Mouse (Mus musculus): ENCODE results near the gene Cubn. TPM values are rescaled to one million over a fixed set of nuclear protein-coding genes. Genes with fewer than 3 reads are reported as not detected.

Cubn gene
- polyA plus RNA-seq, 1 experiment from 2014 or later = 0.40 TPM

DNA sequence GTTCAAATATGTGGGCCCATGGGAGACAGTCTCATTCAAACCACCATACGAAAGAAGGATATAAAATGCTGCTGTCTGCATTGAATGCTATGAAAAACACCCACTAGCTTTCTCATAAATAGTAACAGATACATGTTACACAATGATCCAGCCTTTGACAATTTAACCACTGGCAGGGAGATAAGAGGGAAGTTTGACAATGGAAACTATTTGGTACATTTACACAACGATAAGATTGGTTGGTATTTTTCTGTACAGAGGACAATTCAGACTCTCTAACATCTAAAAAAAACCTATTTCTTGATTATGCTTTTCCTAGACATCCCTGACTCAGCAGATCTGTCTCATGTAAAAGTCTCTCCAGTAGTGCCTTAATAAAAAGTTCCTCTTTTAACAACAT is 4.5 kb upstream of the Cubn start:
- Histone ChIP-seq H3K4me2 (ENCODE audit: low read length) (no peak overlapping the region), H3K4me3 (ENCODE audit: low read length) (no peak overlapping the region), H3K27me3 (replicated peaks; ENCODE audit: control insufficient read depth, insufficient read depth, low read length) (no peaks in the 10 kb centered on the region), H3K36me3 (ENCODE audit: control insufficient read depth, insufficient read depth, low read length) (no peaks in the 10 kb centered on the region), H3K27ac (ENCODE audit: low read depth, low read length) (no peak overlapping the region), H3K9me3 (ENCODE audit: control insufficient read depth, low read length) (no peaks in the 10 kb centered on the region), H3K4me1 (ENCODE audit: control insufficient read depth, insufficient read depth, low read depth, low read length) (no peaks in the 10 kb centered on the region), H3K9ac (ENCODE audit: low read depth, low read length) (no peak overlapping the region)
- ATAC-seq = no peak
- 82% methylated on average over 2 of the region's 2 CpGs for WGBS

DNA sequence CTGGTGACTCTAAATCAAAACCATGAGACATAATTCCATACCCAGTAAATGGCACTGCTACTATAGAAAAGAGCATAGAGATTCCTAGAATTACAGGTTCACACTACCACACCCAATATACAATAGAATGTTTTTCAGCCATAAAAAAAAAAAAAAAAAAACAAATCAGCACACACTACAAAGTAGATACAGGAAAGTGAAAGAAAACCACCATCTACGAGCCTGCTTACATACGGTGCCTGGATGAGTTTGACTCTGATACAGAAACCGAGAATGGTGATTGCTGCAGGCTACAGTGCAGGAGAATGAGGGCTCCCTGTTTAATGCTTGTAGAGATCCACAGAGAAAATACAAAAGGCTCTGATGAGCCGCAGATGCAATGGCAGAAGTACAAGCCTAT is 1.3 kb upstream of the Cubn start:
- H3K4me2 ChIP-seq (ENCODE audit: low read length) = no peak overlapping the region
- no peak overlapping the region for H3K4me3 ChIP-seq (ENCODE audit: low read length)
- no peaks in the 10 kb centered on the region for H3K9me3 ChIP-seq (ENCODE audit: control insufficient read depth, low read length)
- no peaks in the 10 kb centered on the region for H3K36me3 ChIP-seq (ENCODE audit: control insufficient read depth, insufficient read depth, low read length)
- H3K27ac ChIP-seq (ENCODE audit: low read depth, low read length) = no peak overlapping the region
- no peaks in the 10 kb centered on the region for H3K4me1 ChIP-seq (ENCODE audit: control insufficient read depth, insufficient read depth, low read depth, low read length)
- no peaks in the 10 kb centered on the region for H3K27me3 ChIP-seq (replicated peaks; ENCODE audit: control insufficient read depth, insufficient read depth, low read length)
- H3K9ac ChIP-seq (ENCODE audit: low read depth, low read length) = no peak overlapping the region
- ATAC-seq = no peak
- 78% methylated on average over 4 of the region's 4 CpGs for WGBS

DNA sequence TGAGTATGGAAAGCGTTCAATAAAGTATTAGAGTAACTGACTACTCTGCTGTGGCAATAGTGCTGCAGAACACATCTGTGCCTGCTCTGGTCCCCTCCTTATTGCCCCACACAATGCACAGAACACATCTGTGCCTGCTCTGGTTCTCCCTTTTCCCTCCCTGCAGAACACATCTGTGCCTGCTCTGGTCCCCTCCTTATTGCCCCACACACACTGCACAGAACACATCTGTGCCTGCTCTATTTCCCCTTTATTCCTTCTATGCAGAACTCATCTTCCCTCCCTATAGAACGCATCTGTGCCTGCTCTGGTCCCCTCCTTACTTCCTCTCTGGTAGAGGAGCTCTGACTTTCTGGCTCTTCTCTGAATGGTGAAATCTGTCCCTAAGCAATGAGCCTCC is 1.1 kb downstream of the Cubn start:
- Histone ChIP-seq H3K9me3 (ENCODE audit: control insufficient read depth, low read length) (no peaks in the 10 kb centered on the region), H3K4me3 (ENCODE audit: low read length) (no peak overlapping the region), H3K4me2 (ENCODE audit: low read length) (no peak overlapping the region), H3K27ac (ENCODE audit: low read depth, low read length) (no peak overlapping the region), H3K9ac (ENCODE audit: low read depth, low read length) (no peak overlapping the region), H3K36me3 (ENCODE audit: control insufficient read depth, insufficient read depth, low read length) (no peaks in the 10 kb centered on the region), H3K27me3 (replicated peaks; ENCODE audit: control insufficient read depth, insufficient read depth, low read length) (no peaks in the 10 kb centered on the region), H3K4me1 (ENCODE audit: control insufficient read depth, insufficient read depth, low read depth, low read length) (no peaks in the 10 kb centered on the region)
- no peak for ATAC-seq
- WGBS = 81% methylated on average over 2 of the region's 2 CpGs

DNA sequence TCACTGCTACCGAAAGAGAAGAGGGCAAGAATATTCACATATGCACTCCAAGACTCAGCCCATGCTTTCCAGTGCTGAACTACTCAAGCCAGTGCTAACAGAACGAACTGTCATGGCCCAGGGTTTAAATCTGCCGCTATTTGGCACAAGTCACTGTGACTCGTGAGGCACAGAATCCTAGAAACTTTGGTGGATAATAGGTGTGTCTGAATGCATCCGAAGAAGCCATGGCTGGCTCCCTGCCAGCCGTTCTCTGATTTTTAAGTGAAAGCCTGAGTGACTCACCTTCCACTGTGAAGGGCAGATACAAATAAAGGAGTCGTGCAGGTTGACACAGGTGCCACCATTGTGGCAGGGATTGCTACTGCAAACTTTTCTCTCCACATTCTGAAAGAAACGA is 5.1 kb downstream of the Cubn start:
- no peaks in the 10 kb centered on the region for H3K9me3 ChIP-seq (ENCODE audit: control insufficient read depth, low read length)
- H3K27me3 ChIP-seq (replicated peaks; ENCODE audit: control insufficient read depth, insufficient read depth, low read length) = no peaks in the 10 kb centered on the region
- no peaks in the 10 kb centered on the region for H3K36me3 ChIP-seq (ENCODE audit: control insufficient read depth, insufficient read depth, low read length)
- no peak overlapping the region for H3K4me2 ChIP-seq (ENCODE audit: low read length)
- 71% methylated on average over 8 of the region's 8 CpGs for WGBS
- no peak for ATAC-seq
- H3K9ac ChIP-seq (ENCODE audit: low read depth, low read length) = no peak overlapping the region
- no peaks in the 10 kb centered on the region for H3K4me1 ChIP-seq (ENCODE audit: control insufficient read depth, insufficient read depth, low read depth, low read length)
- H3K4me3 ChIP-seq (ENCODE audit: low read length) = no peak overlapping the region
- H3K27ac ChIP-seq (ENCODE audit: low read depth, low read length) = no peak overlapping the region

DNA sequence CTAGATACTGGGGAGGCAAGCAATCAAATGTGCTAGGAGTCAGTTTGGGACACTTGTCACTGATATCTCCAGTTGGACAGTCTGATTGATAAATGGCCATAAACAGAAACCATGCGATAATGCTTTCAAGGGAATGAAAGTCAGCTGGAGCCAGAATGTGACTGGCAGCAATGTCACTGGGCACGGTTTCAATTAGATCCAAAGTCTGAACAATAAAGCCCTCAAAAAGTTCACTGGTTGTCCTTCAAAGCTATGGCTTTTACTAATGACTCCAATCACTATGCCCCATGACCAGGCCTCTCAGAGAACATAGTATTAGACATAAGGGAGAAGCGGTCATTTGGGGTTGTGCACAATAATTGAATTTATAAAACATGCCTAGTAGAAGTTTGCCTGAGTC is 7.0 kb downstream of the Cubn start:
- no peak overlapping the region for H3K4me2 ChIP-seq (ENCODE audit: low read length)
- H3K27ac ChIP-seq (ENCODE audit: low read depth, low read length) = no peak overlapping the region
- no peak overlapping the region for H3K4me3 ChIP-seq (ENCODE audit: low read length)
- no peaks in the 10 kb centered on the region for H3K36me3 ChIP-seq (ENCODE audit: control insufficient read depth, insufficient read depth, low read length)
- no peaks in the 10 kb centered on the region for H3K27me3 ChIP-seq (replicated peaks; ENCODE audit: control insufficient read depth, insufficient read depth, low read length)
- WGBS = 75% methylated on average over 3 of the region's 3 CpGs
- no peaks in the 10 kb centered on the region for H3K4me1 ChIP-seq (ENCODE audit: control insufficient read depth, insufficient read depth, low read depth, low read length)
- no peak for ATAC-seq
- no peak overlapping the region for H3K9ac ChIP-seq (ENCODE audit: low read depth, low read length)
- H3K9me3 ChIP-seq (ENCODE audit: control insufficient read depth, low read length) = no peaks in the 10 kb centered on the region

DNA sequence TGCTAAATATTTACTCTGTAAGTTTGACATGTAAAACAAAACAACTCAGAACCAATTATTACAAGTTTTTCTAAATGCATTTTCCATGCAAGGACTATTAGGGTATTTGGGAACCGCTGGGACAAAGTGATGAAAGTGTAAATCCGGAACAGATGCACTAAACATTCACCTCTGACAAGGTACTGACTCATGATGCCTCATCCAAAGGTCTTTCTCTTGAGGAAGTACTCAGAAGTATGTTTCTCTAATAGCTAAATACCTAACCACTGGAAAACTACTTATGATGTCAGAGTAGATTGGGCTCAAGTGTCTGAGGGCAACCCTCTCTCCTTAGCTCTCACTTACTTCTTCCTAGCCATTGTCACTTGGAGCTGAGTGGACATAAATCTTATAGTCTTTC is 10.9 kb downstream of the Cubn start:
- Histone ChIP-seq H3K4me2 (ENCODE audit: low read length) (no peak overlapping the region), H3K4me3 (ENCODE audit: low read length) (no peak overlapping the region), H3K27me3 (replicated peaks; ENCODE audit: control insufficient read depth, insufficient read depth, low read length) (no peaks in the 10 kb centered on the region), H3K9me3 (ENCODE audit: control insufficient read depth, low read length) (no peaks in the 10 kb centered on the region), H3K9ac (ENCODE audit: low read depth, low read length) (no peak overlapping the region), H3K4me1 (ENCODE audit: control insufficient read depth, insufficient read depth, low read depth, low read length) (no peaks in the 10 kb centered on the region), H3K36me3 (ENCODE audit: control insufficient read depth, insufficient read depth, low read length) (no peaks in the 10 kb centered on the region), H3K27ac (ENCODE audit: low read depth, low read length) (no peak overlapping the region)
- WGBS = 88% methylated on average over 2 of the region's 2 CpGs
- ATAC-seq = no peak

DNA sequence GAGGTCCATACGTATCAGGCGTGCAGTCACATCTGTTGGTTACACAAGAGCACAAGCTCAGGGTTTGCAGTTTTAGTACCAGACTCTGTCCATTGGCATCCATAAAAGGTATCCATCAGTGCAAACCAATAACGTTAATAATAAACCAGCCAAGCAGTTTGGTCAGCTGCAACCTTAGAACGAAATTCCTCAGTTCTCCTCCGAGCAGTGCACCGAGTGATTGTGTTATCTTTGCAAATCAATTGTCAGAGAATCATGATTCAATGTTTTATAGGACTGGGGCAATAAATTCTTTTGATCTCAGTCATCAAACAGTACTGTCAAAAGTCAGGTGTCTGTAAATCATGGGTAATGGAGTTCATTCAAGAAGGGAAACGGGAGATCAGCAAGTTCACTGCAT is 12.4 kb downstream of the Cubn start:
- H3K9me3 ChIP-seq (ENCODE audit: control insufficient read depth, low read length) = no peaks in the 10 kb centered on the region
- H3K9ac ChIP-seq (ENCODE audit: low read depth, low read length) = no peak overlapping the region
- no peak overlapping the region for H3K4me3 ChIP-seq (ENCODE audit: low read length)
- no peak overlapping the region for H3K27ac ChIP-seq (ENCODE audit: low read depth, low read length)
- no peak for ATAC-seq
- no peaks in the 10 kb centered on the region for H3K27me3 ChIP-seq (replicated peaks; ENCODE audit: control insufficient read depth, insufficient read depth, low read length)
- no peaks in the 10 kb centered on the region for H3K4me1 ChIP-seq (ENCODE audit: control insufficient read depth, insufficient read depth, low read depth, low read length)
- no peaks in the 10 kb centered on the region for H3K36me3 ChIP-seq (ENCODE audit: control insufficient read depth, insufficient read depth, low read length)
- H3K4me2 ChIP-seq (ENCODE audit: low read length) = no peak overlapping the region
- WGBS = 88% methylated on average over 7 of the region's 7 CpGs

DNA sequence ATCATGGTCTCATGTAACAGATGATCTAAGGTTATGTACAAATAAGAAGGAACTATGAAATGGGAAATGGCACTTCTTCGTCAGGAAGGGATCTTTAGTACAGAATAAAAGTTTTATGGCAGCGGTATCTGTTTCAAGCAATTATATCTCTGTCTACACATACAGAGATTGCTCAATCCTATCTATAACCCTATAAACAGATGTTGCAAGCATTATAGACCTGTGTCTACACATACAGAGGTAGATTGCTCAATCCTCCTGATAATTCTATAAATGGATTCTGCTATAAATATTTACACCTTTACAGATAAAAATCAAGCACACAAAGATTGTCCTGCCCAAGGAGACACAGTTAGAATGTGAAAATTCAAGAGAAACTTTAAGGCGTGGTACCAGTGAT is 21.5 kb downstream of the Cubn start:
- Histone ChIP-seq H3K4me1 (ENCODE audit: control insufficient read depth, insufficient read depth, low read depth, low read length) (no peaks in the 10 kb centered on the region), H3K4me3 (ENCODE audit: low read length) (no peak overlapping the region), H3K9me3 (ENCODE audit: control insufficient read depth, low read length) (no peaks in the 10 kb centered on the region), H3K9ac (ENCODE audit: low read depth, low read length) (no peak overlapping the region), H3K36me3 (ENCODE audit: control insufficient read depth, insufficient read depth, low read length) (no peaks in the 10 kb centered on the region), H3K27ac (ENCODE audit: low read depth, low read length) (no peak overlapping the region), H3K27me3 (replicated peaks; ENCODE audit: control insufficient read depth, insufficient read depth, low read length) (no peaks in the 10 kb centered on the region), H3K4me2 (ENCODE audit: low read length) (no peak overlapping the region)
- WGBS = 91% methylated on average over 3 of the region's 3 CpGs
- no peak for ATAC-seq

DNA sequence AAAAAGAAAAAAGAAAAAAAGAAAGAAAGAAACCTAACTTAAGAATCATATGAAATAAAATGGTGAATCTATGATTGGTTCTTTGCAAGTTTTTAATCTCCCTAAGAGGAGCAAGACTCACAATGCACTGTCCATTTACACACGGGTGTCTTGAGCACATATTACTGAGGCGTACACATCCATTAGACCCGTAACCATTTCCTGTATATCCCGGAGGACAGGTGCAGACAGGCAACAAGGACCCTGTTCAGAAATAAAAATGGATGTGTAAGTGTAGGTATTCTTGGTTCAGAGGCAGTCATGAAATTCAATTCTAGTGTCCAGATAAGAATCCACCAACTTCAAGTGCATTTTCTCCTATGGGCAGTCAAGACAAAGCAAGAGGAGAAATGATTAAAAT is 22.0 kb downstream of the Cubn start:
- Histone ChIP-seq H3K27me3 (replicated peaks; ENCODE audit: control insufficient read depth, insufficient read depth, low read length) (no peaks in the 10 kb centered on the region), H3K9me3 (ENCODE audit: control insufficient read depth, low read length) (no peaks in the 10 kb centered on the region), H3K4me3 (ENCODE audit: low read length) (no peak overlapping the region), H3K4me2 (ENCODE audit: low read length) (no peak overlapping the region), H3K27ac (ENCODE audit: low read depth, low read length) (no peak overlapping the region), H3K9ac (ENCODE audit: low read depth, low read length) (no peak overlapping the region), H3K36me3 (ENCODE audit: control insufficient read depth, insufficient read depth, low read length) (no peaks in the 10 kb centered on the region), H3K4me1 (ENCODE audit: control insufficient read depth, insufficient read depth, low read depth, low read length) (no peaks in the 10 kb centered on the region)
- no peak for ATAC-seq
- WGBS = 87% methylated on average over 4 of the region's 4 CpGs

DNA sequence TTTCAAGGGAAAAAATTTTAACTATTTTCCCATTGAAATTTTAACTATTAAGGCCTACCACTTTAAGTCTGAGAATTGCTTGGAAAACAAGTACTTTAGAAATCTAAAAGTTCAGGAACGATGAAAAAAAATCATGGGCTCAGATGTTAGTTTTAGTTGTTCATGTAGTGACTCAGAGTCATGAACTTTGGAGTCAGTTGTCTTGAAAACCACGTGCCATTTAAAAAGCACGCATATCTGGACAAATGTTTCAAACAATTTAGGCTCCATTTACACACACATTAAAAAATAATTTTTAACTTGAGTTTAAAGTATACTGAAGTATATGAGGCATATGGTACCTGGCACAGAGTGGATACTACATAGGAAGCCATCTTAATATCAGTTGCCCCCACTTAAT is 24.9 kb downstream of the Cubn start:
- Histone ChIP-seq H3K4me3 (ENCODE audit: low read length) (no peak overlapping the region), H3K27ac (ENCODE audit: low read depth, low read length) (no peak overlapping the region), H3K9ac (ENCODE audit: low read depth, low read length) (no peak overlapping the region), H3K4me1 (ENCODE audit: control insufficient read depth, insufficient read depth, low read depth, low read length) (no peaks in the 10 kb centered on the region), H3K9me3 (ENCODE audit: control insufficient read depth, low read length) (no peaks in the 10 kb centered on the region), H3K27me3 (replicated peaks; ENCODE audit: control insufficient read depth, insufficient read depth, low read length) (no peaks in the 10 kb centered on the region), H3K4me2 (ENCODE audit: low read length) (no peak overlapping the region), H3K36me3 (ENCODE audit: control insufficient read depth, insufficient read depth, low read length) (no peaks in the 10 kb centered on the region)
- no peak for ATAC-seq
- WGBS = 92% methylated on average over 3 of the region's 3 CpGs

Measured in hindbrain, embryonic 16.5 days (tissue).